Mouse (Mus musculus): Measurements from ENCODE around the gene Ccdc61. TPM values are rescaled to one million over a fixed set of nuclear protein-coding genes. Genes with fewer than 3 reads are reported as not detected.

Gene Ccdc61
- polyA plus RNA-seq, 1 experiment = not detected

DNA sequence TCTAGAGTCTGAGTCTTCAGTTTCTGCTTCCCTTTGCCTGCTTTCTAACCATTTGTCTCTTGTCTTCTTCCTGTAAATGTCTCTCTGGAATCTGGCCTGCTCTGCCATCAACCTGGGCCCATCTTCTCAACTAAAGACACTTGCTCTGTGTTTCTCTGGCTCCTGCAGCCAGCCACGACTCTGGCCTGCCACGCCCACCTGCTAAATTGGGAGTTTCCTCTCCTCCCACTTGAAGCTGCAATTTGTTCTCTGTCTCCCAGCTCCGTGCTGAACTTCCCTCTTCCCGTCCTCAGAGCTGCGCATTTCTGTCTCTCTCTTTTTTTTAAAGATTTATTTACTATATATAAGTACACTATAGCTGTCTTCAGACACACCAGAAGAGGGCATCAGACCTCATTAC lies 65.4 kb downstream of the Ccdc61 start:
- TF ChIP-seq POLR2A (IDR thresholded peaks at IDR 0.05; ENCODE audit: insufficient read depth, low read depth, low read length) = no peak
- TF ChIP-seq CTCF (IDR thresholded peaks at IDR 0.05; ENCODE audit: insufficient read depth, low read depth, low read length) = no peak
- Histone ChIP-seq H3K4me1 (ENCODE audit: control insufficient read depth, insufficient read depth, low read length) (peaks cover 5% of the 10 kb centered on the region; the same call in 1 of the 2 replicates), H3K27ac (ENCODE audit: insufficient read depth, low read depth, low read length) (no peak overlapping the region), H3K4me3 (ENCODE audit: insufficient read depth, low read depth, low read length) (no peak overlapping the region)
- WGBS = 39% methylated on average over 5 of the region's 5 CpGs

GRCm38 (mm10) chr7:18841174-18841567 lies 69.0 kb downstream of the Ccdc61 start:
- TF ChIP-seq POLR2A (IDR thresholded peaks at IDR 0.05; ENCODE audit: insufficient read depth, low read depth, low read length) (no peak), CTCF (IDR thresholded peaks at IDR 0.05; ENCODE audit: insufficient read depth, low read depth, low read length) (no peak)
- WGBS = 75% methylated on average over 1 of the region's 1 CpGs
- Histone ChIP-seq H3K4me1 (ENCODE audit: control insufficient read depth, insufficient read depth, low read length) (peaks cover 5% of the 10 kb centered on the region; the same call in 1 of the 2 replicates), H3K27ac (ENCODE audit: insufficient read depth, low read depth, low read length) (no peak overlapping the region), H3K4me3 (ENCODE audit: insufficient read depth, low read depth, low read length) (no peak overlapping the region)

Other genes starting within 250 kb of the Ccdc61 start
- gene Psg20, start 224.2 kb downstream of the Ccdc61 start, polyA plus RNA-seq (2012; ENCODE audit: insufficient read depth, insufficient read length, low replicate concordance, missing spikeins) = not detected in 2 replicates
- gene Psg22, start 192.3 kb downstream of the Ccdc61 start, polyA plus RNA-seq (2012; ENCODE audit: insufficient read depth, insufficient read length, low replicate concordance, missing spikeins) = not detected in 2 replicates
- gene Psg19, start 111.9 kb downstream of the Ccdc61 start, polyA plus RNA-seq (2012; ENCODE audit: insufficient read depth, insufficient read length, low replicate concordance, missing spikeins) = not detected in 2 replicates
- gene Psg17, start 88.8 kb downstream of the Ccdc61 start, polyA plus RNA-seq (2012; ENCODE audit: insufficient read depth, insufficient read length, low replicate concordance, missing spikeins) = not detected in 2 replicates
- gene Mill2, start 70.4 kb downstream of the Ccdc61 start, polyA plus RNA-seq (2012; ENCODE audit: insufficient read depth, insufficient read length, low replicate concordance, missing spikeins) = not detected in 2 replicates
- not detected in 2 replicates for gene Pglyrp1, start 39.1 kb downstream of the Ccdc61 start, polyA plus RNA-seq (2012; ENCODE audit: insufficient read depth, insufficient read length, low replicate concordance, missing spikeins)
- gene Nova2, start 15.5 kb upstream of the Ccdc61 start, polyA plus RNA-seq (2012; ENCODE audit: insufficient read depth, insufficient read length, low replicate concordance, missing spikeins) = not detected in 2 replicates
- gene Nanos2, start 77.0 kb upstream of the Ccdc61 start, polyA plus RNA-seq (2012; ENCODE audit: insufficient read depth, insufficient read length, low replicate concordance, missing spikeins) = not detected in 2 replicates
- gene Mypop, start 80.8 kb upstream of the Ccdc61 start, polyA plus RNA-seq (2012; ENCODE audit: insufficient read depth, insufficient read length, low replicate concordance, missing spikeins) = not detected in 2 replicates
- gene Irf2bp1, start 93.6 kb upstream of the Ccdc61 start, polyA plus RNA-seq (2012; ENCODE audit: insufficient read depth, insufficient read length, low replicate concordance, missing spikeins) = not detected in 2 replicates
- not detected in 2 replicates for gene Foxa3, start 113.1 kb upstream of the Ccdc61 start, polyA plus RNA-seq (2012; ENCODE audit: insufficient read depth, insufficient read length, low replicate concordance, missing spikeins)
- gene Sympk, start 114.0 kb upstream of the Ccdc61 start, polyA plus RNA-seq (2012; ENCODE audit: insufficient read depth, insufficient read length, low replicate concordance, missing spikeins) = not detected in 2 replicates
- gene Rsph6a, start 144.3 kb upstream of the Ccdc61 start, polyA plus RNA-seq (2012; ENCODE audit: insufficient read depth, insufficient read length, low replicate concordance, missing spikeins) = not detected in 2 replicates
- not detected in 2 replicates for gene Dmwd, start 165.8 kb upstream of the Ccdc61 start, polyA plus RNA-seq (2012; ENCODE audit: insufficient read depth, insufficient read length, low replicate concordance, missing spikeins)
- not detected in 2 replicates for gene Dmpk, start 173.4 kb upstream of the Ccdc61 start, polyA plus RNA-seq (2012; ENCODE audit: insufficient read depth, insufficient read length, low replicate concordance, missing spikeins)
- gene Six5, start 184.2 kb upstream of the Ccdc61 start, polyA plus RNA-seq (2012; ENCODE audit: insufficient read depth, insufficient read length, low replicate concordance, missing spikeins) = not detected in 2 replicates
- gene Gm4969, start 208.0 kb upstream of the Ccdc61 start, polyA plus RNA-seq (2012; ENCODE audit: insufficient read depth, insufficient read length, low replicate concordance, missing spikeins) = not detected in 2 replicates
- gene Fbxo46, start 209.4 kb upstream of the Ccdc61 start, polyA plus RNA-seq (2012; ENCODE audit: insufficient read depth, insufficient read length, low replicate concordance, missing spikeins) = not detected in 2 replicates
- not detected in 2 replicates for gene Qpctl, start 238.9 kb upstream of the Ccdc61 start, polyA plus RNA-seq (2012; ENCODE audit: insufficient read depth, insufficient read length, low replicate concordance, missing spikeins)
- gene Snrpd2, start 239.3 kb upstream of the Ccdc61 start, polyA plus RNA-seq (2012; ENCODE audit: insufficient read depth, insufficient read length, low replicate concordance, missing spikeins) = not detected in 2 replicates

Data from olfactory bulb, adult 2 months (tissue).